21 mouse cellular contexts compared by ENCODE assay signal in the genomic region with DNA sequence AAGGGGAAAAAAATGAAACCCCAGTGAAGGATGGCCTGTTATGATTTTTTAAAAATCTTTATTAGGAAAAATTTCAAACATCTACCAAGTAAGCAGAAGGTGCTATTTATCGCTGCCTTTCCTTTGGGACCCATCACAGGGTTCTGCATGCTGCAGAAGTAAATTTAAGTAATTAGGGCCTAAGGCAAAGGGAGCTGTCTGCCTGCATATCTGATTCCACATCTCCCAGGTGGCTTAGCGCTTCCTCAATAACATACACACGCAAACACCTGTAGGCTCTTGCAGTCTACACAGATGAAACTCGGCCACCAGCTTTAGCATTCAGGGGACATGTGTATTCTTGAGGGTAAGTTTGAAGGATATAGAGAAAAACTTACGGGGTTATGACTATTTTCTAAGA.
A peak's percentile ranks its signal among the peaks of the same experiment; 100 is the strongest.
DNase-seq lines count a peak whose midpoint lies in the region; ATAC-seq lines count a peak whose summit lies in the region.
"Had no signal": no experiment of that assay in that cellular context is flagged by ENCODE, and none has a peak within 500 bp of the region (broad histone marks: within the 10 kb centered on the region; RNA-seq: fewer than 3 reads in every experiment).

No protein-coding gene starts in this region.

- DNase-seq in midbrain, embryonic 11.5 days (ENCODE audit: low spot score, missing footprints), result no peak
- no peak for DNase-seq in forebrain, embryonic 14.5 days (ENCODE audit: low spot score)
- no peak for DNase-seq in layer of hippocampus, adult 18-20 months (ENCODE audit: low spot score in 2 of 2)
- DNase-seq: adrenal gland, postnatal 25 days; gastrocnemius, postnatal 25 days; heart, adult 11 months; heart, postnatal 36 days; lung, embryonic 14.5 days; right cerebral cortex, adult 18-20 months; spleen, adult 18-20 months; thymus, postnatal 14 days had no signal

- H3K4me2 ChIP-seq in forebrain, embryonic 12.5 days, result no peak overlapping the region
- H3K4me2 ChIP-seq in forebrain, embryonic 13.5 days, result no peak overlapping the region
- no peak overlapping the region for H3K4me2 ChIP-seq in midbrain, embryonic 11.5 days
- no peak overlapping the region for H3K4me2 ChIP-seq in midbrain, embryonic 15.5 days
- H3K4me2 ChIP-seq in forebrain, embryonic 14.5 days (ENCODE audit: low read length), result no peak overlapping the region
- no peak overlapping the region for H3K4me2 ChIP-seq in midbrain, embryonic 13.5 days (replicated peaks)
- H3K4me2 ChIP-seq: embryonic facial prominence, embryonic 15.5 days; limb, embryonic 12.5 days; liver, embryonic 15.5 days; lung, embryonic 14.5 days had no signal

- H3K27me3 ChIP-seq in forebrain, embryonic 12.5 days, result peaks cover 10% of the 10 kb centered on the region
- H3K27me3 ChIP-seq in forebrain, embryonic 13.5 days, result peaks cover 4% of the 10 kb centered on the region; the same call in 1 of the 2 replicates
- H3K27me3 ChIP-seq in midbrain, embryonic 11.5 days (ENCODE audit: control insufficient read depth, insufficient read depth, low read length), result no peaks in the 10 kb centered on the region
- H3K27me3 ChIP-seq in midbrain, embryonic 15.5 days (replicated peaks), result no peaks in the 10 kb centered on the region
- H3K27me3 ChIP-seq in forebrain, embryonic 14.5 days (replicated peaks; ENCODE audit: control insufficient read depth, insufficient read depth, low read length), result no peaks in the 10 kb centered on the region
- no peaks in the 10 kb centered on the region for H3K27me3 ChIP-seq in midbrain, embryonic 13.5 days
- H3K27me3 ChIP-seq: embryonic facial prominence, embryonic 15.5 days; liver, embryonic 15.5 days had no signal

- no peak overlapping the region for H3K9ac ChIP-seq in forebrain, embryonic 12.5 days
- no peak overlapping the region for H3K9ac ChIP-seq in forebrain, embryonic 13.5 days
- no peak overlapping the region for H3K9ac ChIP-seq in midbrain, embryonic 11.5 days (ENCODE audit: low read length)
- no peak overlapping the region for H3K9ac ChIP-seq in midbrain, embryonic 15.5 days
- H3K9ac ChIP-seq in forebrain, embryonic 14.5 days (ENCODE audit: low read length), result no peak overlapping the region
- H3K9ac ChIP-seq in midbrain, embryonic 13.5 days (replicated peaks), result no peak overlapping the region
- H3K9ac ChIP-seq: embryonic facial prominence, embryonic 15.5 days; limb, embryonic 12.5 days; liver, embryonic 15.5 days; lung, embryonic 14.5 days had no signal

- H3K36me3 ChIP-seq in forebrain, embryonic 12.5 days (replicated peaks), result peaks cover 13% of the 10 kb centered on the region
- H3K36me3 ChIP-seq in forebrain, embryonic 13.5 days (ENCODE audit: poor library complexity, severe bottlenecking), result peaks cover 12% of the 10 kb centered on the region
- peaks cover 4% of the 10 kb centered on the region; the same call in 1 of the 2 replicates for H3K36me3 ChIP-seq in midbrain, embryonic 11.5 days (ENCODE audit: control insufficient read depth, insufficient read depth, low read length)
- H3K36me3 ChIP-seq in midbrain, embryonic 15.5 days (replicated peaks), result no peaks in the 10 kb centered on the region
- H3K36me3 ChIP-seq in forebrain, embryonic 14.5 days (ENCODE audit: control insufficient read depth, insufficient read depth, low read length), result peaks cover 13% of the 10 kb centered on the region
- H3K36me3 ChIP-seq in midbrain, embryonic 13.5 days, result peaks cover 12% of the 10 kb centered on the region
- H3K36me3 ChIP-seq: embryonic facial prominence, embryonic 15.5 days; liver, embryonic 15.5 days had no signal

- H3K9me3 ChIP-seq in forebrain, embryonic 12.5 days, result no peaks in the 10 kb centered on the region
- no peaks in the 10 kb centered on the region for H3K9me3 ChIP-seq in forebrain, embryonic 13.5 days (replicated peaks)
- no peaks in the 10 kb centered on the region for H3K9me3 ChIP-seq in midbrain, embryonic 11.5 days (ENCODE audit: control insufficient read depth, low read length)
- H3K9me3 ChIP-seq in midbrain, embryonic 15.5 days, result no peaks in the 10 kb centered on the region
- H3K9me3 ChIP-seq in forebrain, embryonic 14.5 days (replicated peaks; ENCODE audit: control insufficient read depth, low read length), result no peaks in the 10 kb centered on the region
- H3K9me3 ChIP-seq in midbrain, embryonic 13.5 days, result no peaks in the 10 kb centered on the region
- H3K9me3 ChIP-seq: embryonic facial prominence, embryonic 15.5 days; heart, embryonic 10.5 days; limb, embryonic 12.5 days; liver, embryonic 15.5 days had no signal

- peaks cover 53% of the 10 kb centered on the region for H3K4me1 ChIP-seq in forebrain, embryonic 12.5 days
- H3K4me1 ChIP-seq in forebrain, embryonic 13.5 days, result peaks cover 62% of the 10 kb centered on the region
- peaks cover 17% of the 10 kb centered on the region for H3K4me1 ChIP-seq in midbrain, embryonic 11.5 days (ENCODE audit: control insufficient read depth, insufficient read depth, low read length)
- peaks cover 18% of the 10 kb centered on the region for H3K4me1 ChIP-seq in midbrain, embryonic 15.5 days
- H3K4me1 ChIP-seq in forebrain, embryonic 14.5 days (ENCODE audit: control insufficient read depth, insufficient read depth, low read length), result peaks cover 29% of the 10 kb centered on the region
- H3K4me1 ChIP-seq in midbrain, embryonic 13.5 days (replicated peaks), result peaks cover 64% of the 10 kb centered on the region
- H3K4me1 ChIP-seq: heart, embryonic 10.5 days; liver, embryonic 15.5 days had no signal

- no peak for ATAC-seq in forebrain, embryonic 12.5 days (ENCODE audit: low FRiP score)
- no peak for ATAC-seq in forebrain, embryonic 13.5 days
- no peak for ATAC-seq in midbrain, embryonic 11.5 days (ENCODE audit: low FRiP score)
- ATAC-seq in midbrain, embryonic 15.5 days (replicated peaks), result no peak
- no peak for ATAC-seq in forebrain, embryonic 14.5 days
- ATAC-seq in midbrain, embryonic 13.5 days, result no peak
- ATAC-seq: CD4-positive, CD25-positive, alpha-beta regulatory T cell, adult 4 months; intestine, postnatal 0 days had no signal

- H3K4me3 ChIP-seq in forebrain, embryonic 12.5 days (replicated peaks), result no peak overlapping the region
- H3K4me3 ChIP-seq in forebrain, embryonic 13.5 days, result no peak overlapping the region
- H3K4me3 ChIP-seq in midbrain, embryonic 11.5 days (ENCODE audit: low read depth, low read length), result no peak overlapping the region
- H3K4me3 ChIP-seq in midbrain, embryonic 15.5 days, result no peak overlapping the region
- no peak overlapping the region for H3K4me3 ChIP-seq in forebrain, embryonic 14.5 days (ENCODE audit: low read depth, low read length)
- no peak overlapping the region for H3K4me3 ChIP-seq in midbrain, embryonic 13.5 days (replicated peaks)
- H3K4me3 ChIP-seq: embryonic facial prominence, embryonic 15.5 days; heart, embryonic 10.5 days; limb, embryonic 12.5 days; liver, embryonic 15.5 days had no signal

- WGBS in forebrain, embryonic 12.5 days, result 87% methylated on average over 5 of the region's 5 CpGs
- 90% methylated on average over 5 of the region's 5 CpGs for WGBS in forebrain, embryonic 13.5 days
- WGBS in midbrain, embryonic 11.5 days, result 84% methylated on average over 5 of the region's 5 CpGs
- WGBS in midbrain, embryonic 15.5 days, result 56% methylated on average over 5 of the region's 5 CpGs
- WGBS in forebrain, embryonic 14.5 days, result 82% methylated on average over 5 of the region's 5 CpGs
- WGBS in midbrain, embryonic 13.5 days, result 75% methylated on average over 5 of the region's 5 CpGs

- peak overlapping the region; percentile 67 for H3K27ac ChIP-seq in forebrain, embryonic 12.5 days
- H3K27ac ChIP-seq in forebrain, embryonic 13.5 days, result no peak overlapping the region
- peak overlapping the region; percentile 20; the same call in 1 of the 2 replicates for H3K27ac ChIP-seq in midbrain, embryonic 11.5 days (ENCODE audit: low read depth, low read length)
- H3K27ac ChIP-seq in midbrain, embryonic 15.5 days, result no peak overlapping the region
- peak overlapping the region; percentile 39; the same call in 1 of the 2 replicates for H3K27ac ChIP-seq in forebrain, embryonic 14.5 days (ENCODE audit: low read depth, low read length)
- H3K27ac ChIP-seq in midbrain, embryonic 13.5 days, result peak overlapping the region; percentile 80; the same call in 1 of the 2 replicates
- H3K27ac ChIP-seq: embryonic facial prominence, embryonic 15.5 days; heart, embryonic 10.5 days; limb, embryonic 12.5 days; liver, embryonic 15.5 days had no signal

Comparison
In these comparisons a context has a peak if more than half of its experiments do, and no peak if none do; other contexts are left out.
1. H3K27ac ChIP-seq: peak in forebrain, embryonic 12.5 days (single experiment), midbrain, embryonic 11.5 days (single experiment), forebrain, embryonic 14.5 days (single experiment) and midbrain, embryonic 13.5 days (single experiment); none in forebrain, embryonic 13.5 days (single experiment) and midbrain, embryonic 15.5 days (single experiment).